Mouse (Mus musculus): Measurements from ENCODE around the gene Zfp184.

The Zfp184 gene

GRCm38 (mm10) chr13:21984486-21984885, 39.6 kb downstream of the Zfp184 start:
- no peak for DNase-seq (ENCODE audit: low read depth, low spot score)

GRCm38 (mm10) chr13:21992550-21992949, 47.7 kb downstream of the Zfp184 start:
- no peak for DNase-seq (ENCODE audit: low read depth, low spot score)

- peak; percentile 15 for DNase-seq (ENCODE audit: low read depth, low spot score)
Observed at GRCm38 (mm10) chr13:21993957-21994738, 49.3 kb downstream of the Zfp184 start.

GRCm38 (mm10) chr13:21994896-21995295, 50.0 kb downstream of the Zfp184 start:
- no peak for DNase-seq (ENCODE audit: low read depth, low spot score)

GRCm38 (mm10) chr13:21995331-21995914, 50.5 kb downstream of the Zfp184 start:
- DNase-seq (ENCODE audit: low read depth, low spot score), result no peak

GRCm38 (mm10) chr13:21996101-21996839, 51.4 kb downstream of the Zfp184 start:
- no peak for DNase-seq (ENCODE audit: low read depth, low spot score)

- DNase-seq (ENCODE audit: low read depth, low spot score), result no peak
Observed at GRCm38 (mm10) chr13:21996840-21997185, 51.9 kb downstream of the Zfp184 start.

- no peak for DNase-seq (ENCODE audit: low read depth, low spot score)
Observed at GRCm38 (mm10) chr13:21997201-21997820, 52.4 kb downstream of the Zfp184 start.

GRCm38 (mm10) chr13:21997821-21998220, 52.9 kb downstream of the Zfp184 start:
- DNase-seq (ENCODE audit: low read depth, low spot score), result no peak

- no peak for DNase-seq (ENCODE audit: low read depth, low spot score)
Observed at GRCm38 (mm10) chr13:21998412-21998811, 53.5 kb downstream of the Zfp184 start.

- no peak for DNase-seq (ENCODE audit: low read depth, low spot score)
Observed at GRCm38 (mm10) chr13:21999147-21999546, 54.3 kb downstream of the Zfp184 start.

- DNase-seq (ENCODE audit: low read depth, low spot score), result no peak
Observed at GRCm38 (mm10) chr13:22001346-22001745, 56.5 kb downstream of the Zfp184 start.

- no peak for DNase-seq (ENCODE audit: low read depth, low spot score)
Observed at GRCm38 (mm10) chr13:22001823-22002222, 56.9 kb downstream of the Zfp184 start.

GRCm38 (mm10) chr13:22005605-22006333, 60.9 kb downstream of the Zfp184 start:
- DNase-seq (ENCODE audit: low read depth, low spot score), result peak; percentile 42

- no peak for DNase-seq (ENCODE audit: low read depth, low spot score)
Observed at GRCm38 (mm10) chr13:22006334-22007120, 61.6 kb downstream of the Zfp184 start.

GRCm38 (mm10) chr13:22007121-22007510, 62.2 kb downstream of the Zfp184 start:
- no peak for DNase-seq (ENCODE audit: low read depth, low spot score)

GRCm38 (mm10) chr13:22007872-22008271, 63.0 kb downstream of the Zfp184 start:
- no peak for DNase-seq (ENCODE audit: low read depth, low spot score)

GRCm38 (mm10) chr13:22008707-22009106, 63.8 kb downstream of the Zfp184 start:
- DNase-seq (ENCODE audit: low read depth, low spot score), result no peak

- no peak for DNase-seq (ENCODE audit: low read depth, low spot score)
Observed at GRCm38 (mm10) chr13:22009642-22010041, 64.7 kb downstream of the Zfp184 start, which contains the start of gene Prss16. Prss16 (minus strand) TSS chr13:22009742.
